Mouse (Mus musculus) embryonic facial prominence, embryonic 15.5 days (tissue): ENCODE measurements around the gene Pccb. TPM values are rescaled to one million over a fixed set of nuclear protein-coding genes. Genes with fewer than 3 reads are reported as not detected.

Source experiments
- ATAC-seq: fragments of 200-750 bp; cut with Nextera tagmentation; 2 replicates; pipeline ENCODE4 v1.8.0; 2017; ENCODE audit warnings: low read depth, moderate TSS enrichment; ENCODE audit not compliant: insufficient number of reproducible peaks, low FRiP score, low TSS enrichment
- H3K27ac ChIP-seq: fragments of 300-500 bp; sonication (generic); replicated peaks from 2 replicates; pipeline ENCODE4 v1.5.1; 2015; ENCODE audit warnings: mild to moderate bottlenecking, inconsistent platforms
- H3K27me3 ChIP-seq: fragments of 300-500 bp; sonication (generic); 2 replicates; pipeline ENCODE4 v1.6.1; 2015; ENCODE audit warnings: inconsistent platforms
- H3K36me3 ChIP-seq: fragments of 300-500 bp; sonication (generic); 2 replicates; pipeline ENCODE4 v1.6.1; 2015; ENCODE audit warnings: mild to moderate bottlenecking, inconsistent platforms
- H3K4me1 ChIP-seq: fragments of 300-500 bp; sonication (generic); 2 replicates; pipeline ENCODE4 v1.6.1; 2015; ENCODE audit warnings: inconsistent platforms
- H3K4me2 ChIP-seq: fragments of 300-500 bp; sonication (generic); replicated peaks from 2 replicates; pipeline ENCODE4 v1.6.1; 2015; ENCODE audit warnings: mild to moderate bottlenecking, inconsistent platforms
- H3K4me3 ChIP-seq: fragments of 300-500 bp; sonication (generic); replicated peaks from 2 replicates; pipeline ENCODE4 v1.5.1; 2015; ENCODE audit warnings: mild to moderate bottlenecking, inconsistent platforms
- H3K9ac ChIP-seq: fragments of 300-500 bp; sonication (generic); 2 replicates; pipeline ENCODE4 v1.6.1; 2015; ENCODE audit warnings: inconsistent platforms
- H3K9me3 ChIP-seq: fragments of 300-500 bp; sonication (generic); replicated peaks from 2 replicates; pipeline ENCODE4 v1.6.1; 2016; ENCODE audit warnings: inconsistent platforms
- WGBS: fragments of 180-500 bp; shearing (Covaris S2); methylation state at CpG from one replicate; pipeline ENCODE4 v1.1.7; 2015; 5-methylcytosine and 5-hydroxymethylcytosine counted together
- polyA plus RNA-seq: library from polyadenylated mRNA; unstranded; fragments of >200 nt; fragmentation: Nextera tagmentation; extraction: Ambion mirVana; gene quantifications from 2 replicates; pipeline ENCODE4 v1.2.1, GENCODE M21; 2015

Pccb gene
- polyA plus RNA-seq, 1 experiment from 2014 or later: 24.9 TPM

GRCm38 (mm10) chr9:101073041-101073986, 38.6 kb upstream of the Pccb start:
- Histone ChIP-seq H3K9ac (peak overlapping the region; percentile 96), H3K27me3 (no peaks in the 10 kb centered on the region), H3K27ac (peak overlapping the region; percentile 96), H3K9me3 (no peaks in the 10 kb centered on the region), H3K4me2 (peak overlapping the region; percentile 63), H3K4me1 (peaks cover 9% of the 10 kb centered on the region), H3K36me3 (no peaks in the 10 kb centered on the region), H3K4me3 (peak overlapping the region; percentile 95)
- ATAC-seq: peak; percentile 96
- WGBS: 1% methylated on average over 63 of the region's 65 CpGs

GRCm38 (mm10) chr9:101072506-101072905, 37.8 kb upstream of the Pccb start:
- H3K27me3 ChIP-seq: no peaks in the 10 kb centered on the region

GRCm38 (mm10) chr9:101069781-101070180, 35.1 kb upstream of the Pccb start:
- H3K4me1 ChIP-seq: peaks cover 3% of the 10 kb centered on the region; the same call in 1 of the 2 replicates
- 92% methylated on average over 3 of the region's 3 CpGs for WGBS
- ATAC-seq: no peak

More at GRCm38 (mm10) chr9:101072506-101072905, 37.8 kb upstream of the Pccb start:
- Histone ChIP-seq H3K9me3 (no peaks in the 10 kb centered on the region), H3K4me2 (no peak overlapping the region), H3K9ac (no peak overlapping the region), H3K4me1 (peaks cover 4% of the 10 kb centered on the region), H3K36me3 (no peaks in the 10 kb centered on the region), H3K27ac (no peak overlapping the region), H3K4me3 (no peak overlapping the region)
- WGBS: 43% methylated on average over 5 of the region's 5 CpGs
- ATAC-seq: no peak

GRCm38 (mm10) chr9:101065076-101065602, 30.4 kb upstream of the Pccb start:
- Histone ChIP-seq H3K9ac (no peak overlapping the region), H3K27me3 (no peaks in the 10 kb centered on the region), H3K4me2 (no peak overlapping the region), H3K9me3 (no peaks in the 10 kb centered on the region), H3K4me3 (no peak overlapping the region), H3K36me3 (no peaks in the 10 kb centered on the region), H3K27ac (no peak overlapping the region), H3K4me1 (no peaks in the 10 kb centered on the region)
- 40% methylated on average over 3 of the region's 3 CpGs for WGBS
- ATAC-seq: no peak

More at GRCm38 (mm10) chr9:101069781-101070180, 35.1 kb upstream of the Pccb start:
- Histone ChIP-seq H3K27ac (no peak overlapping the region), H3K4me2 (no peak overlapping the region), H3K36me3 (no peaks in the 10 kb centered on the region), H3K27me3 (no peaks in the 10 kb centered on the region), H3K9ac (no peak overlapping the region), H3K9me3 (no peaks in the 10 kb centered on the region), H3K4me3 (no peak overlapping the region)

- H3K4me3 ChIP-seq: no peak overlapping the region
- WGBS: 57% methylated on average over 6 of the region's 6 CpGs
- H3K9ac ChIP-seq: no peak overlapping the region
- no peak overlapping the region for H3K27ac ChIP-seq
- no peaks in the 10 kb centered on the region for H3K36me3 ChIP-seq
- H3K27me3 ChIP-seq: no peaks in the 10 kb centered on the region
- no peaks in the 10 kb centered on the region for H3K9me3 ChIP-seq
- H3K4me2 ChIP-seq: no peak overlapping the region
- H3K4me1 ChIP-seq: no peaks in the 10 kb centered on the region
- no peak for ATAC-seq
Measured at GRCm38 (mm10) chr9:101062253-101062780, 27.6 kb upstream of the Pccb start.

GRCm38 (mm10) chr9:101061035-101061434, 26.3 kb upstream of the Pccb start:
- no peak overlapping the region for H3K4me3 ChIP-seq
- no peak overlapping the region for H3K4me2 ChIP-seq
- H3K27ac ChIP-seq: no peak overlapping the region
- ATAC-seq: no peak
- no peak overlapping the region for H3K9ac ChIP-seq
- 54% methylated on average over 11 of the region's 11 CpGs for WGBS
- H3K36me3 ChIP-seq: no peaks in the 10 kb centered on the region
- no peaks in the 10 kb centered on the region for H3K9me3 ChIP-seq
- H3K27me3 ChIP-seq: no peaks in the 10 kb centered on the region
- no peaks in the 10 kb centered on the region for H3K4me1 ChIP-seq

- Histone ChIP-seq H3K4me2 (no peak overlapping the region), H3K9ac (no peak overlapping the region), H3K4me1 (no peaks in the 10 kb centered on the region), H3K36me3 (no peaks in the 10 kb centered on the region), H3K27ac (no peak overlapping the region), H3K4me3 (no peak overlapping the region), H3K9me3 (no peaks in the 10 kb centered on the region), H3K27me3 (no peaks in the 10 kb centered on the region)
- 86% methylated on average over 4 of the region's 4 CpGs for WGBS
- no peak for ATAC-seq
Measured at GRCm38 (mm10) chr9:101057156-101057555, 22.5 kb upstream of the Pccb start.

- H3K9me3 ChIP-seq: no peaks in the 10 kb centered on the region
- no peak for ATAC-seq
- H3K27me3 ChIP-seq: no peaks in the 10 kb centered on the region
- no peak overlapping the region for H3K4me3 ChIP-seq
- 66% methylated on average over 14 of the region's 14 CpGs for WGBS
- H3K4me2 ChIP-seq: no peak overlapping the region
- H3K27ac ChIP-seq: no peak overlapping the region
- H3K9ac ChIP-seq: no peak overlapping the region
- no peaks in the 10 kb centered on the region for H3K36me3 ChIP-seq
- H3K4me1 ChIP-seq: no peaks in the 10 kb centered on the region
Measured at GRCm38 (mm10) chr9:101053279-101053678, 18.6 kb upstream of the Pccb start.

- H3K4me1 ChIP-seq: no peaks in the 10 kb centered on the region
- no peak for ATAC-seq
- WGBS: 60% methylated on average over 6 of the region's 6 CpGs
- no peak overlapping the region for H3K4me2 ChIP-seq
- no peak overlapping the region for H3K4me3 ChIP-seq
- H3K27me3 ChIP-seq: no peaks in the 10 kb centered on the region
- no peaks in the 10 kb centered on the region for H3K36me3 ChIP-seq
- no peak overlapping the region for H3K9ac ChIP-seq
- no peaks in the 10 kb centered on the region for H3K9me3 ChIP-seq
- no peak overlapping the region for H3K27ac ChIP-seq
Measured at GRCm38 (mm10) chr9:101052691-101053090, 18.0 kb upstream of the Pccb start.

- Histone ChIP-seq H3K9ac (no peak overlapping the region), H3K27me3 (no peaks in the 10 kb centered on the region), H3K36me3 (no peaks in the 10 kb centered on the region), H3K27ac (no peak overlapping the region), H3K4me3 (no peak overlapping the region), H3K4me1 (no peaks in the 10 kb centered on the region), H3K9me3 (no peaks in the 10 kb centered on the region), H3K4me2 (no peak overlapping the region)
- no peak for ATAC-seq
- WGBS: 88% methylated on average over 3 of the region's 3 CpGs
Measured at GRCm38 (mm10) chr9:101052007-101052406, 17.3 kb upstream of the Pccb start.

- Histone ChIP-seq H3K9me3 (no peaks in the 10 kb centered on the region), H3K36me3 (no peaks in the 10 kb centered on the region), H3K4me1 (no peaks in the 10 kb centered on the region), H3K9ac (no peak overlapping the region), H3K27me3 (no peaks in the 10 kb centered on the region), H3K4me2 (no peak overlapping the region), H3K4me3 (no peak overlapping the region), H3K27ac (no peak overlapping the region)
- WGBS: 60% methylated on average over 15 of the region's 15 CpGs
- no peak for ATAC-seq
Measured at GRCm38 (mm10) chr9:101045710-101046338, 11.1 kb upstream of the Pccb start.
